Mouse (Mus musculus) stomach, postnatal 0 days (tissue): ENCODE data around the gene Ptpn14. TPM values are rescaled to one million over a fixed set of nuclear protein-coding genes. Genes with fewer than 3 reads are reported as not detected.

Experiments
- ATAC-seq: fragments of 200-750 bp; cut with Nextera tagmentation; 2 replicates; pipeline ENCODE4 v1.8.0; 2017; ENCODE audit not compliant: low FRiP score, low TSS enrichment
- DNase-seq: peaks from one replicate; pipeline ENCODE4 v3.0.0-alpha.2; 2016; ENCODE audit warnings: low spot score
- H3K27ac ChIP-seq: fragments of 300-500 bp; sonication (generic); replicated peaks from 2 replicates; pipeline ENCODE4 v1.5.1; 2014; ENCODE audit warnings: mild to moderate bottlenecking, control low read depth
- H3K27me3 ChIP-seq: fragments of 300-500 bp; sonication (generic); 2 replicates; pipeline ENCODE4 v1.6.1; 2014; ENCODE audit warnings: low read length; ENCODE audit not compliant: control insufficient read depth, insufficient read depth
- H3K36me3 ChIP-seq: fragments of 300-500 bp; sonication (generic); 2 replicates; pipeline ENCODE4 v1.6.1; 2014; ENCODE audit warnings: low read length, mixed read lengths; ENCODE audit not compliant: control insufficient read depth, insufficient read depth
- H3K4me1 ChIP-seq: fragments of 300-500 bp; sonication (generic); replicated peaks from 2 replicates; pipeline ENCODE4 v1.6.1; 2014; ENCODE audit warnings: antibody characterized with exemption; ENCODE audit not compliant: control insufficient read depth, insufficient read depth
- H3K4me2 ChIP-seq: fragments of 300-500 bp; sonication (generic); replicated peaks from 2 replicates; pipeline ENCODE4 v1.6.1; 2014; ENCODE audit warnings: low read depth, mild to moderate bottlenecking, control low read depth, moderate library complexity
- H3K4me3 ChIP-seq: fragments of 300-500 bp; sonication (generic); 2 replicates; pipeline ENCODE4 v1.5.1; 2014; ENCODE audit warnings: low read depth, low read length, control low read depth
- H3K9ac ChIP-seq: fragments of 300-500 bp; sonication (generic); 2 replicates; pipeline ENCODE4 v1.6.1; 2014; ENCODE audit warnings: mild to moderate bottlenecking, low read length, control low read depth, mixed read lengths
- H3K9me3 ChIP-seq: fragments of 300-500 bp; sonication (generic); 2 replicates; pipeline ENCODE4 v1.6.1; 2016; ENCODE audit warnings: low read length; ENCODE audit not compliant: control insufficient read depth
- CTCF ChIP-seq: IDR thresholded peaks from 2 replicates; pipeline ENCODE4 v1.5.1; 2016; ENCODE audit warnings: antibody characterized with exemption, low read depth, mild to moderate bottlenecking, moderate library complexity
- EP300 ChIP-seq: optimal IDR thresholded peaks from 2 replicates; pipeline ENCODE3; 2016; ENCODE audit warnings: antibody characterized with exemption
- WGBS: fragments of 180-500 bp; shearing (Covaris S2); extraction: QIAGEN DNeasy Blood & Tissue Kit; methylation state at CpG from one replicate; pipeline ENCODE4 v1.1.7; 2014; 5-methylcytosine and 5-hydroxymethylcytosine counted together
- polyA plus RNA-seq: library from polyadenylated mRNA; unstranded; fragments of >200 nt; fragmentation: Nextera tagmentation; extraction: Ambion mirVana; gene quantifications from 2 replicates; pipeline ENCODE4 v1.2.1, GENCODE M21; 2015

The Ptpn14 gene
- polyA plus RNA-seq, 1 experiment from 2014 or later, result 4.5 TPM

- Histone ChIP-seq H3K4me1 (no peaks in the 10 kb centered on the region), H3K9me3 (no peaks in the 10 kb centered on the region), H3K4me3 (no peak overlapping the region), H3K27me3 (no peaks in the 10 kb centered on the region), H3K9ac (no peak overlapping the region), H3K36me3 (no peaks in the 10 kb centered on the region), H3K27ac (no peak overlapping the region), H3K4me2 (no peak overlapping the region)
- ATAC-seq (peak; percentile 43; the same call in 1 of the 2 replicates), DNase-seq (no peak)
- TF ChIP-seq EP300, result no peak
- TF ChIP-seq CTCF, result no peak
- WGBS, result 63% methylated on average over 5 of the region's 5 CpGs
Measured at GRCm38 (mm10) chr1:189742041-189742440, 14.0 kb downstream of the Ptpn14 start.

- Histone ChIP-seq H3K4me2 (no peak overlapping the region), H3K9me3 (no peaks in the 10 kb centered on the region), H3K27ac (no peak overlapping the region), H3K27me3 (no peaks in the 10 kb centered on the region), H3K4me1 (no peaks in the 10 kb centered on the region), H3K4me3 (no peak overlapping the region), H3K9ac (no peak overlapping the region), H3K36me3 (no peaks in the 10 kb centered on the region)
- DNase-seq (no peak), ATAC-seq (no peak)
- 82% methylated on average over 5 of the region's 5 CpGs for WGBS
- no peak for TF ChIP-seq CTCF
- TF ChIP-seq EP300, result no peak
Measured at GRCm38 (mm10) chr1:189743136-189743535, 15.1 kb downstream of the Ptpn14 start.

GRCm38 (mm10) chr1:189744914-189745710, 17.0 kb downstream of the Ptpn14 start:
- H3K4me2 ChIP-seq, result no peak overlapping the region
- 56% methylated on average over 4 of the region's 4 CpGs for WGBS
- H3K36me3 ChIP-seq, result no peaks in the 10 kb centered on the region
- no peak overlapping the region for H3K4me3 ChIP-seq
- no peaks in the 10 kb centered on the region for H3K27me3 ChIP-seq
- H3K27ac ChIP-seq, result no peak overlapping the region
- no peak for ATAC-seq
- H3K4me1 ChIP-seq, result no peaks in the 10 kb centered on the region
- no peaks in the 10 kb centered on the region for H3K9me3 ChIP-seq
- H3K9ac ChIP-seq, result no peak overlapping the region
- no peak for TF ChIP-seq EP300
- no peak for DNase-seq

GRCm38 (mm10) chr1:189746520-189746919, 18.5 kb downstream of the Ptpn14 start:
- Histone ChIP-seq H3K9ac (no peak overlapping the region), H3K27ac (no peak overlapping the region), H3K36me3 (no peaks in the 10 kb centered on the region), H3K4me2 (no peak overlapping the region), H3K9me3 (no peaks in the 10 kb centered on the region), H3K4me3 (no peak overlapping the region), H3K27me3 (no peaks in the 10 kb centered on the region), H3K4me1 (no peaks in the 10 kb centered on the region)
- WGBS, result 66% methylated on average over 4 of the region's 4 CpGs
- ATAC-seq (no peak), DNase-seq (no peak)
- no peak for TF ChIP-seq EP300
- no peak for TF ChIP-seq CTCF

- no peak for TF ChIP-seq CTCF
- TF ChIP-seq EP300, result no peak
- DNase-seq (no peak), ATAC-seq (0 out of 2 replicates have a peak, but pooled peaks have one; percentile 27)
- 0 out of 2 replicates have a peak overlapping the region, but pooled peaks have one; percentile 40 for H3K27ac ChIP-seq
- no peaks in the 10 kb centered on the region for H3K9me3 ChIP-seq
- H3K4me3 ChIP-seq, result no peak overlapping the region
- no peak overlapping the region for H3K9ac ChIP-seq
- no peaks in the 10 kb centered on the region for H3K4me1 ChIP-seq
- 86% methylated on average over 4 of the region's 4 CpGs for WGBS
- no peak overlapping the region for H3K4me2 ChIP-seq
- H3K36me3 ChIP-seq, result no peaks in the 10 kb centered on the region
- no peaks in the 10 kb centered on the region for H3K27me3 ChIP-seq
Measured at GRCm38 (mm10) chr1:189749789-189750188, 21.7 kb downstream of the Ptpn14 start.

GRCm38 (mm10) chr1:189750233-189750632, 22.2 kb downstream of the Ptpn14 start:
- H3K4me1 ChIP-seq, result no peaks in the 10 kb centered on the region
- H3K4me2 ChIP-seq, result 0 out of 2 replicates have a peak overlapping the region, but pooled peaks have one; percentile 14
- TF ChIP-seq EP300 (no peak), CTCF (no peak)
- ATAC-seq (no peak), DNase-seq (no peak)
- no peak overlapping the region for H3K4me3 ChIP-seq
- H3K9me3 ChIP-seq, result no peaks in the 10 kb centered on the region
- H3K27me3 ChIP-seq, result no peaks in the 10 kb centered on the region
- WGBS, result 65% methylated on average over 5 of the region's 5 CpGs
- H3K9ac ChIP-seq, result no peak overlapping the region
- no peaks in the 10 kb centered on the region for H3K36me3 ChIP-seq
- H3K27ac ChIP-seq, result 0 out of 2 replicates have a peak overlapping the region, but pooled peaks have one; percentile 40
